Mouse (Mus musculus) small intestine, adult 2 months (tissue): Measurements from ENCODE around the gene Atp6v0e2. TPM values are rescaled to one million over a fixed set of nuclear protein-coding genes. Genes with fewer than 3 reads are reported as not detected.
"Not testable (repeated sequence)": the region's sequence is repeated elsewhere in the genome, so short reads cannot be mapped to it uniquely, and the experiment has no call there.

ENCODE experiments used
- H3K27ac ChIP-seq: fragments of 200-500 bp; 2 replicates; pipeline ENCODE4 v1.5.1; 2012; ENCODE audit warnings: low read depth, low read length, control low read depth, inconsistent platforms; ENCODE audit not compliant: insufficient read depth
- H3K27me3 ChIP-seq: fragments of 200-500 bp; 2 replicates; pipeline ENCODE4 v1.6.1; 2012; ENCODE audit warnings: mild to moderate bottlenecking, moderate library complexity, low read length, inconsistent platforms; ENCODE audit not compliant: control insufficient read depth, insufficient read depth
- H3K36me3 ChIP-seq: fragments of 200-500 bp; 2 replicates; pipeline ENCODE4 v1.6.1; 2012; ENCODE audit warnings: mild to moderate bottlenecking, low read length, control low read depth, inconsistent platforms; ENCODE audit not compliant: control insufficient read depth, insufficient read depth
- H3K4me1 ChIP-seq: fragments of 200-500 bp; 2 replicates; pipeline ENCODE4 v1.6.1; 2012; ENCODE audit warnings: low read length, inconsistent platforms, mixed read lengths; ENCODE audit not compliant: control insufficient read depth, insufficient read depth, insufficient read length
- H3K4me3 ChIP-seq: fragments of 200-500 bp; 2 replicates; pipeline ENCODE4 v1.5.1; 2012; ENCODE audit warnings: low read depth, mild to moderate bottlenecking, control low read depth, inconsistent platforms, low read length, moderate library complexity
- CTCF ChIP-seq: fragments of 200-500 bp; IDR thresholded peaks from 2 replicates; pipeline ENCODE4 v1.5.1; 2012; ENCODE audit warnings: low read depth, mild to moderate bottlenecking, control low read depth, inconsistent platforms, low read length, moderate library complexity, mixed read lengths; ENCODE audit not compliant: insufficient replicate concordance, insufficient read length; ENCODE audit errors: extremely low read depth
- POLR2A ChIP-seq: fragments of 200-500 bp; IDR thresholded peaks from 2 replicates; pipeline ENCODE4 v1.6.1; 2012; ENCODE audit warnings: low read depth, mild to moderate bottlenecking, control low read depth, inconsistent platforms, low read length, moderate library complexity
- WGBS: fragments of 180-500 bp; shearing (Covaris S2); methylation state at CpG from one replicate; pipeline ENCODE4 v1.1.7; 2018; 5-methylcytosine and 5-hydroxymethylcytosine counted together
- polyA plus RNA-seq: library from polyadenylated mRNA; depleted of rRNA; stranded (reverse); fragments of >200 nt; gene quantifications from 2 replicates; pipeline ENCODE4 v1.2.3, GENCODE M21; 2012

Atp6v0e2 gene
- polyA plus RNA-seq, 1 experiment = 26.3 TPM

DNA sequence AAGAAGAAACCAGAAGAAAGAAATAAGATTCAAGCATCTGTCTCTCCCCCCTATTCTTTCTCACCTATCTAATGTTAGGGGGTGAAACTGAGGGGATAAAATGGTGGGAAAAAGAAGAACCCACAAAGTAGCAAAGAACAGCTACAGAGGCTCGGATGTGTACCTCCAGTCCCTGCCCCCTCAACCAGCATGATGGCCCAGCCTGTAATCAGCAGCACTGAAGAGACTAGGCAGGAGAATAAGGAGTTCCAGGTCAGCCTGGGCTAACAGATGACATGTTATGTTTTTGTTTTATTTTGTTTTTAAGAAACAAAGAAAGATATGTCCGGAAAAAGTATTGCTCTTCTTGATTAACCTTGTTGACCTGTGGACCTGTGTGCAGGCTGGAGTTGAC, 33.6 kb upstream of the Atp6v0e2 start:
- Histone ChIP-seq H3K4me3 (no peak overlapping the region), H3K36me3 (no peaks in the 10 kb centered on the region; the same call in 1 of the 2 replicates), H3K4me1 (peaks cover 3% of the 10 kb centered on the region; the same call in 1 of the 2 replicates), H3K27me3 (no peaks in the 10 kb centered on the region), H3K27ac (no peak overlapping the region)
- TF ChIP-seq CTCF (no peak), POLR2A (no peak)
- WGBS = 4% methylated on average over 2 of the region's 2 CpGs

DNA sequence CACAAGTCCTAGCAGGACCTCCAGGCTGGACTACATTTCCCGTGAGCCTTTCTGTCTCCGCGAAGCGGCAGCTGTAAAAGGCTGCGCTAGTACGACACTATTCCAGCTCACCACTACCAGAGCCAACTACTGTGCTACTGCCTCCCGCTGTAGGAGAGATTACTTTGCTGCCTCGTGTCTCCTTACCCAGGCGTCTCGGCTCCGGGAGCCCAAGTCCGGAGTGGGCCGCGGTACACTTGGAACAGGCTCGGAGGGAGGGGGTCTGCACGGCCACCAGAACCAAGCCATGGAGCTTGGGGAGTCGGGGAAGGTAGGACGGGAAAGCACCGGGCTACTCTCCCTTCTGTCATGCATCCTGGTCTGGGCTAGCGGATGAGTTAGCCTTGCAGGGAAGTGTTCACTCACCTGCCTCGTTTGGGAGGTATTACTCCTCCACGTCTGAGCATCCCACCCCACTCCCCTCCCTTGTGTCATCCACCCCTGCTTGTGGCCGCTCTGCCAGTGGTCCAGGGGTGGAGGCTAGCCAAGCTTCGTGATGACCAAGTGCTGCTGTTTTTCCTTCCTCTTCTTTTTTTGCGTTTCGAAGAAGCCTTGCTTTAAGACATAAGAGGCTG, 33.1 kb upstream of the Atp6v0e2 start:
- H3K27ac ChIP-seq = no peak overlapping the region

DNA sequence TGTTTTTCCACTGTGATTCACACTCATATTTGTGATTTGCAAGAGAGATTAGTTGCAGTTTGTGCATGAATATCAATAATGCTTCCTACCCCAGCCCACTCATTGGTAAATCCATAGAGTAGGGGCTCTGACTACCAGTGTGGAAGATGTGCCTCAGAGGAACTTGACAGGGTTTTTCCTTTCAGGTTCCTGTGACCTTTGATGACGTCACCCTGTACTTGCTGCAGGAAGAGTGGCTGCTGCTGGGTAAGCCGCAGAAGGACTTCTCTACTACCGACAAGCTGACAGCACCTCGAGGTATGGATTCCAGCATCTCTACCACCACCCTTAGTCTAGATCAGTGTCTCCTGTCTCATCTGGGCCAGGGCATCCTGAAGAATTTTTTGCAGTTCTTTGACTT, 29.3 kb upstream of the Atp6v0e2 start:
- no peak overlapping the region for H3K4me3 ChIP-seq
- 78% methylated on average over 4 of the region's 4 CpGs for WGBS
- TF ChIP-seq POLR2A (no peak), CTCF (no peak)
- no peak overlapping the region for H3K27ac ChIP-seq
- no peaks in the 10 kb centered on the region for H3K27me3 ChIP-seq
- peaks cover 3% of the 10 kb centered on the region for H3K36me3 ChIP-seq
- H3K4me1 ChIP-seq = peaks cover 3% of the 10 kb centered on the region; the same call in 1 of the 2 replicates

More for the DNA sequence above, 33.1 kb upstream of the Atp6v0e2 start:
- TF ChIP-seq CTCF (no peak; the same call in 1 of the 2 replicates), POLR2A (no peak)
- peak overlapping the region; percentile 82 for H3K4me3 ChIP-seq
- H3K27me3 ChIP-seq = no peaks in the 10 kb centered on the region
- H3K4me1 ChIP-seq = peaks cover 3% of the 10 kb centered on the region; the same call in 1 of the 2 replicates
- H3K36me3 ChIP-seq = no peaks in the 10 kb centered on the region; the same call in 1 of the 2 replicates
- WGBS = under 1% methylated on average over 26 of the region's 26 CpGs

DNA sequence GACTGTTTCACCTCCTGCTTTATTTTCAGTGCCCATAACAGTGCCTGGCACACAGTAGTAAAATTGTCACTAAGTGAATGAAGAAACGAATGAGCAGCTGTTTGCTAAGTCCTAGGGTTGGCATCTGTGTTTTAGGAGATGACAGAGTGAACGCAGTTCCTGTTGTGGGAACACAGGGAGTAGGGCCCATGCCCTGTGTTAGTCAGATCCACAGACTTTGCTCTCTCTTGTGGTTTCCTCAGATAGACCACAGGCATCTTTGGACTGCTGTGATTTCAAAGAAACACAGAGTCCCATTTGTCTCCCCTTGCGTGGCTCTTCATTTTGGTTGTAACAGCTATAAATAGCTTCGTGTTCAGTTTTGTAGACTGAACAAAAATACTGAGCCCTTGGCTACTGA, 27.0 kb upstream of the Atp6v0e2 start:
- no peaks in the 10 kb centered on the region for H3K4me1 ChIP-seq
- TF ChIP-seq CTCF (no peak), POLR2A (no peak)
- H3K36me3 ChIP-seq = peaks cover 5% of the 10 kb centered on the region
- no peak overlapping the region for H3K4me3 ChIP-seq
- 75% methylated on average over 4 of the region's 4 CpGs for WGBS
- H3K27ac ChIP-seq = peak overlapping the region; percentile 27; the same call in 1 of the 2 replicates
- H3K27me3 ChIP-seq = no peaks in the 10 kb centered on the region

DNA sequence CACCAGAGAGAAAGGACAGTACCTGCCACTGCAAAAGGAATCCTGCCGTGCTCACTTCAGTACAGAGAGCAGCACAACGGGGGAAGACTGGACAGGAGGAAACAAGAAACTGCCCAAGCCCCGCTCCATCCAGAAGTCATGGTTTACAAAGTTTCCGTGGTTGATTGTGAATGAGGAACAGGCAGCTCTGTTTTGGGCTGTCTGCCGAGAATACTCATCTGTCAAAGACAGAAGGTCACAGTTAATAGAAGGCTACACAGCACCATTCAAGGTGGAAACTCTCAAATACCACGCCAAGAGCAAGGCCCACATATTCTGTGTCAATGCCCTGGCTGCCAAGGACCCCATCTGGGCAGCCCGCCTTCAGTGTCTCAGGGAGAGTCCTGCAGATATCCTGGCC, 25.6 kb upstream of the Atp6v0e2 start:
- Histone ChIP-seq H3K36me3 (peaks cover 7% of the 10 kb centered on the region), H3K27me3 (no peaks in the 10 kb centered on the region), H3K27ac (no peak overlapping the region), H3K4me3 (no peak overlapping the region), H3K4me1 (no peaks in the 10 kb centered on the region)
- WGBS = 84% methylated on average over 7 of the region's 7 CpGs
- no peak for TF ChIP-seq CTCF

DNA sequence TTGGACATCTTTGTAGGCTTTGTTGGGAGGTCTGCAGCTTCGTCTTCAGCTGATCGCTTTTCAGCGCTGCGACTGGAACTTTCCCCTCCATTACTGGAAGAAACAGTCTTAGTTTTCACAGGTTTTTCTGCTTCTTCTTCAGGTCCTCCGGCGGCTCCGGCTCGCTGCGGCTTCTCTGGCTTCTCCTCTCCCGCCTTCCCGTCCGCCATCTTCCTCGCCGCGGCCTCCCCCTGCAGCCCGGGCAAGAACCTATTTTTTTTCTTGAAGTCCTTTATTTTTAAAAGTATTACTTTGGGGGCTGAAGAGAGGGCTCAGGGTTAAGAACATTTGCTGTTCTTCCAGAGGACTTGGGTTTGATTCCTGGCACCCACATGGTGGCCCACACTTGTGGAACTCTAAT, 12.5 kb upstream of the Atp6v0e2 start:
- 95% methylated on average over 16 of the region's 16 CpGs for WGBS
- H3K4me1 ChIP-seq, H3K27ac ChIP-seq, H3K27me3 ChIP-seq, H3K4me3 ChIP-seq, H3K36me3 ChIP-seq: not testable (repeated sequence)

DNA sequence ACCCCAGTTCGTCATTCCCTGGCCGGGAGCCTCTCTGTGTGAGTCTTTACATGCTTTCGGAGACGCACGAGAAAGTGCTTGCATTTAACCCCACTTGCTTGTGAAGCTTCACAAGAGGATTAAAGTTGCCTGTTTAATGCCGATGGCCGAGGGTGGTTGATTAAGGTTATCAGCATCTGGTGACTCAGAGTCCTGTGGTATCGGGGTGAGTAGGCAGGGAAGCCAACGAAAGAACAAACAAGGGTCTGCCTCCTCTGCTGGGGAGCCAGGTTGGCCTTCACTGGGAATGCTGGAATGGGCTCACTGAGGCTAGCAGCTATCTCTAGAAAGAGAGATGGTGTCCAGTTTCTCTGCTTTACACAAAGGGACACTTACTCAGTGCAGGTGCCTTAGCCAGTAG, 9.5 kb upstream of the Atp6v0e2 start:
- 82% methylated on average over 9 of the region's 9 CpGs for WGBS
- Histone ChIP-seq H3K27me3 (no peaks in the 10 kb centered on the region), H3K4me1 (no peaks in the 10 kb centered on the region), H3K4me3 (no peak overlapping the region), H3K36me3 (no peaks in the 10 kb centered on the region), H3K27ac (no peak overlapping the region)
- TF ChIP-seq CTCF (no peak), POLR2A (no peak)

DNA sequence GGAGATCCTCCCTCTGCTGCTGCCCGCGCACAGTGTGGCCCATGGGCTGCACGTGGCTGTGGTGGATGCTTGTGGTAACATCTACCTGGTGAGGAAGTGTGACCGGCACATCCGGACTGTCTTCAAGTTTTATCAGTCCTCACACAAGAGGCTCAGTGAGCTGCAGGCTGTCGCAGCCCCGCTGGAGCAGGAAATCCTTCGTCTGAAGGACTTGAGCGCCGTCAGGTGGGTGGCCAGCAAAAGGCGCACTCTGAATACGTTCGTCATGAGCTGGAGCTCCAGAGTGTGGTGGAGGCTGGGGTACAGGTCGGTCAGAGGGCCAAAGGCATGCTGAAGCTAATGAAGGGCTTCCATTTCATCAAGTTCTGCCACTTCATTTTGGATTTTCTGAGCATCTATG, 8.2 kb upstream of the Atp6v0e2 start:
- H3K27ac ChIP-seq = no peak overlapping the region
- no peaks in the 10 kb centered on the region for H3K27me3 ChIP-seq
- TF ChIP-seq CTCF = no peak
- no peak for TF ChIP-seq POLR2A
- WGBS = 73% methylated on average over 14 of the region's 14 CpGs
- no peak overlapping the region for H3K4me3 ChIP-seq
- H3K36me3 ChIP-seq = no peaks in the 10 kb centered on the region
- no peaks in the 10 kb centered on the region for H3K4me1 ChIP-seq
